20 mouse cellular contexts compared by ENCODE assay signal in genomic region chr8:61771328-61771727, GRCm38 (mm10).
DNase-seq lines count a peak whose midpoint lies in the region; ATAC-seq and TF ChIP-seq lines count a peak whose summit lies in the region.
"Had no signal": no experiment of that assay in that cellular context is flagged by ENCODE, and none has a peak within 500 bp of the region (broad histone marks: within the 10 kb centered on the region; RNA-seq: fewer than 3 reads in every experiment).

No protein-coding gene starts in this region.

- no peaks in the 10 kb centered on the region for H3K9me3 ChIP-seq in embryonic facial prominence, embryonic 14.5 days (ENCODE audit: control insufficient read depth, low read length)
- no peaks in the 10 kb centered on the region for H3K9me3 ChIP-seq in embryonic facial prominence, embryonic 10.5 days
- H3K9me3 ChIP-seq in kidney, embryonic 14.5 days (ENCODE audit: control insufficient read depth, low read length), result no peaks in the 10 kb centered on the region
- H3K9me3 ChIP-seq: embryonic facial prominence, embryonic 13.5 days; forebrain, embryonic 13.5 days; forebrain, embryonic 15.5 days had no signal

- H3K27ac ChIP-seq in embryonic facial prominence, embryonic 14.5 days (replicated peaks; ENCODE audit: low read depth, low read length), result no peak overlapping the region
- no peak overlapping the region for H3K27ac ChIP-seq in embryonic facial prominence, embryonic 10.5 days (replicated peaks)
- H3K27ac ChIP-seq in kidney, embryonic 14.5 days (ENCODE audit: low read depth, low read length), result no peak overlapping the region
- H3K27ac ChIP-seq in kidney, adult 2 months (ENCODE audit: insufficient read depth, low read depth, low read length), result no peak overlapping the region
- H3K27ac ChIP-seq: embryonic facial prominence, embryonic 13.5 days; forebrain, embryonic 13.5 days; forebrain, embryonic 15.5 days had no signal

- 42% methylated on average over 3 of the region's 3 CpGs for WGBS in embryonic facial prominence, embryonic 14.5 days
- 72% methylated on average over 3 of the region's 3 CpGs for WGBS in embryonic facial prominence, embryonic 10.5 days
- 34% methylated on average over 3 of the region's 3 CpGs for WGBS in kidney, embryonic 14.5 days
- WGBS in kidney, adult 2 months, result 50% methylated on average over 3 of the region's 3 CpGs

- no peak overlapping the region for H3K4me2 ChIP-seq in embryonic facial prominence, embryonic 14.5 days (ENCODE audit: low read depth, low read length)
- no peak overlapping the region for H3K4me2 ChIP-seq in kidney, embryonic 14.5 days (replicated peaks; ENCODE audit: low read depth, low read length)
- no peak overlapping the region for H3K4me2 ChIP-seq in myocyte (ENCODE audit: low read depth)
- H3K4me2 ChIP-seq: embryonic facial prominence, embryonic 13.5 days; forebrain, embryonic 13.5 days; forebrain, embryonic 15.5 days had no signal

- no peak overlapping the region for H3K4me3 ChIP-seq in embryonic facial prominence, embryonic 14.5 days (ENCODE audit: low read depth, low read length)
- H3K4me3 ChIP-seq in embryonic facial prominence, embryonic 10.5 days, result no peak overlapping the region
- H3K4me3 ChIP-seq in kidney, embryonic 14.5 days (ENCODE audit: low read length), result no peak overlapping the region
- H3K4me3 ChIP-seq in kidney, adult 2 months (ENCODE audit: insufficient read depth, low read depth, low read length), result no peak overlapping the region
- H3K4me3 ChIP-seq in C2C12 (ENCODE audit: insufficient read depth, poor library complexity, severe bottlenecking), result no peak overlapping the region
- H3K4me3 ChIP-seq in myocyte, result no peak overlapping the region
- H3K4me3 ChIP-seq: embryonic facial prominence, embryonic 13.5 days; forebrain, embryonic 13.5 days; forebrain, embryonic 15.5 days had no signal

- no peak for TF ChIP-seq CTCF in kidney, adult 2 months (conservative IDR thresholded peaks at IDR 0.05; ENCODE audit: insufficient read depth, insufficient read length, low read depth, low read length)
- no peak for TF ChIP-seq CTCF in C2C12 (IDR thresholded peaks at IDR 0.05; ENCODE audit: control insufficient read depth, insufficient read depth, insufficient read length)

- TF ChIP-seq POLR2A in kidney, adult 2 months (IDR thresholded peaks at IDR 0.05; ENCODE audit: low read depth, low read length), result no peak
- TF ChIP-seq POLR2A in myocyte (IDR thresholded peaks at IDR 0.05; ENCODE audit: insufficient read length, low read depth), result no peak

- H3K36me3 ChIP-seq in embryonic facial prominence, embryonic 14.5 days (ENCODE audit: control insufficient read depth, insufficient read depth, low read length), result no peaks in the 10 kb centered on the region
- no peaks in the 10 kb centered on the region for H3K36me3 ChIP-seq in embryonic facial prominence, embryonic 10.5 days (replicated peaks)
- no peaks in the 10 kb centered on the region for H3K36me3 ChIP-seq in kidney, embryonic 14.5 days (ENCODE audit: control insufficient read depth, insufficient read depth, low read length)
- H3K36me3 ChIP-seq in kidney, adult 2 months (ENCODE audit: control insufficient read depth, insufficient read depth, low read length), result no peaks in the 10 kb centered on the region
- H3K36me3 ChIP-seq in C2C12 (ENCODE audit: control insufficient read depth, insufficient read depth), result no peaks in the 10 kb centered on the region
- no peaks in the 10 kb centered on the region for H3K36me3 ChIP-seq in myocyte (ENCODE audit: control insufficient read depth, insufficient read depth)
- H3K36me3 ChIP-seq: embryonic facial prominence, embryonic 13.5 days; forebrain, embryonic 15.5 days had no signal

- H3K4me1 ChIP-seq in embryonic facial prominence, embryonic 14.5 days (ENCODE audit: control insufficient read depth, insufficient read depth, low read length), result peaks cover 20% of the 10 kb centered on the region
- peaks cover 19% of the 10 kb centered on the region for H3K4me1 ChIP-seq in embryonic facial prominence, embryonic 10.5 days
- H3K4me1 ChIP-seq in kidney, embryonic 14.5 days (ENCODE audit: control insufficient read depth, insufficient read depth, low read length), result no peaks in the 10 kb centered on the region
- H3K4me1 ChIP-seq in kidney, adult 2 months (ENCODE audit: control insufficient read depth, insufficient read depth, low read length), result no peaks in the 10 kb centered on the region
- H3K4me1 ChIP-seq: forebrain, embryonic 13.5 days; forebrain, embryonic 15.5 days had no signal

- H3ac ChIP-seq in C2C12 (ENCODE audit: control insufficient read depth, insufficient read length, low read depth), result no peak overlapping the region
- no peak overlapping the region for H3ac ChIP-seq in myocyte (ENCODE audit: control insufficient read depth, insufficient read length)

- no peaks in the 10 kb centered on the region for H3K27me3 ChIP-seq in embryonic facial prominence, embryonic 14.5 days (replicated peaks; ENCODE audit: control insufficient read depth, insufficient read depth, low read length)
- H3K27me3 ChIP-seq in embryonic facial prominence, embryonic 10.5 days (replicated peaks; ENCODE audit: low read depth, poor library complexity, severe bottlenecking), result no peaks in the 10 kb centered on the region
- H3K27me3 ChIP-seq in kidney, embryonic 14.5 days (ENCODE audit: control insufficient read depth, insufficient read depth, low read length), result no peaks in the 10 kb centered on the region
- no peaks in the 10 kb centered on the region; the same call in 1 of the 2 replicates for H3K27me3 ChIP-seq in kidney, adult 2 months (replicated peaks; ENCODE audit: control insufficient read depth, insufficient read depth, low read length)
- H3K27me3 ChIP-seq in C2C12 (ENCODE audit: control insufficient read depth, insufficient read depth, insufficient read length) (no peaks in the 10 kb centered on the region), myocyte (ENCODE audit: control insufficient read depth, insufficient read depth, insufficient read length) (no peaks in the 10 kb centered on the region)
- H3K27me3 ChIP-seq: embryonic facial prominence, embryonic 13.5 days; forebrain, embryonic 13.5 days; forebrain, embryonic 15.5 days had no signal

- H3K79me2 ChIP-seq in C2C12 (ENCODE audit: control insufficient read depth, insufficient read depth) (no peaks in the 10 kb centered on the region), myocyte (ENCODE audit: control insufficient read depth, insufficient read depth) (no peaks in the 10 kb centered on the region)

- ATAC-seq in embryonic facial prominence, embryonic 14.5 days (ENCODE audit: low read depth), result peak; percentile 42; the same call in 1 of the 2 replicates
- 0 out of 2 replicates have a peak, but pooled peaks have one; percentile 9 for ATAC-seq in kidney, embryonic 14.5 days (ENCODE audit: low FRiP score, low TSS enrichment)
- ATAC-seq: forebrain, embryonic 13.5 days; forebrain, embryonic 15.5 days; forebrain, postnatal 0 days had no signal

- no peak for DNase-seq in embryonic facial prominence, embryonic 14.5 days (ENCODE audit: low spot score)
- DNase-seq in embryonic facial prominence, embryonic 10.5 days (ENCODE audit: low spot score), result no peak
- no peak for DNase-seq in kidney, adult 2 months
- DNase-seq in cerebellum, postnatal 25 days, result no peak
- DNase-seq: adrenal gland, adult 2 months; adrenal gland, postnatal 10 days; adrenal gland, postnatal 25 days; B cell, adult 2 months; cerebellum, adult 11 months; cerebellum, adult 18-20 months; cerebellum, adult 8-10 months; cerebellum, adult 9-11 months; cerebellum, postnatal 14 days; forebrain, postnatal 0 days had no signal

- no peak overlapping the region for H3K9ac ChIP-seq in embryonic facial prominence, embryonic 14.5 days (ENCODE audit: low read depth, low read length)
- H3K9ac ChIP-seq in kidney, embryonic 14.5 days (ENCODE audit: low read depth, low read length), result no peak overlapping the region
- H3K9ac ChIP-seq: embryonic facial prominence, embryonic 13.5 days; forebrain, embryonic 13.5 days; forebrain, embryonic 15.5 days; forebrain, postnatal 0 days had no signal

- H3K79me3 ChIP-seq in C2C12 (ENCODE audit: low read depth), result no peaks in the 10 kb centered on the region

TF ChIP-seq in C2C12, 6 proteins besides CTCF, POLR2A, EP300 and RAD21:
- TF ChIP-seq MYOD1 (IDR thresholded peaks at IDR 0.05; ENCODE audit: control insufficient read depth, insufficient read length, low read depth) (peak; percentile 6), FOSL1 (IDR thresholded peaks at IDR 0.05; ENCODE audit: insufficient read depth, low read length, poor library complexity, severe bottlenecking) (no peak)

TF ChIP-seq in myocyte, 11 proteins besides CTCF, POLR2A, EP300 and RAD21:
- peak; percentile 74 for TF ChIP-seq TCF12 (IDR thresholded peaks at IDR 0.05; ENCODE audit: insufficient read depth, poor library complexity, severe bottlenecking)
- peak; percentile 51 to 92 (median 59) for TF ChIP-seq MYOG (IDR thresholded peaks at IDR 0.05; ENCODE audit: control insufficient read depth in 1 of 3, insufficient read depth in 1 of 3, insufficient read length in 2 of 3, low read depth in 2 of 3)
- TF ChIP-seq USF1 (IDR thresholded peaks at IDR 0.05; ENCODE audit: low read depth), result no peak
- TF ChIP-seq CEBPB (IDR thresholded peaks at IDR 0.05; ENCODE audit: insufficient read depth, poor library complexity, severe bottlenecking), result no peak
- no peak for TF ChIP-seq REST (IDR thresholded peaks at IDR 0.05; ENCODE audit: insufficient read depth, insufficient read length)
- peak; percentile 27 for TF ChIP-seq TCF3 (IDR thresholded peaks at IDR 0.05; ENCODE audit: insufficient read length, low read depth)
- TF ChIP-seq SRF (IDR thresholded peaks at IDR 0.05; ENCODE audit: control insufficient read depth, insufficient read length, low read depth), result no peak
- TF ChIP-seq MAX (IDR thresholded peaks at IDR 0.05; ENCODE audit: low read depth), result no peak
- TF ChIP-seq MYOD1 (IDR thresholded peaks at IDR 0.05; ENCODE audit: control insufficient read depth in 1 of 3, insufficient read length in 2 of 3, low read depth in 2 of 3), result peak in 2 of 3 experiments; percentile 77 to 80
- no peak for TF ChIP-seq POLR2AphosphoS2 (IDR thresholded peaks at IDR 0.05; ENCODE audit: insufficient read length, low read depth)
- no peak for TF ChIP-seq E2F4 (IDR thresholded peaks at IDR 0.05; ENCODE audit: insufficient read depth)
TF ChIP-seq in myocyte: peak in this region for 4.
